Mouse (Mus musculus) monocyte, adult 2 months (primary cell): ENCODE measurements around the gene 6430628N08Rik.

ENCODE experiments used
- DNase-seq, 2 experiments: peaks; one replicate each; pipeline ENCODE4 v3.0.0; 2022; ENCODE audit warnings: low spot score in 2 of 2, low read depth in 1 of 2

Gene 6430628N08Rik

DNA sequence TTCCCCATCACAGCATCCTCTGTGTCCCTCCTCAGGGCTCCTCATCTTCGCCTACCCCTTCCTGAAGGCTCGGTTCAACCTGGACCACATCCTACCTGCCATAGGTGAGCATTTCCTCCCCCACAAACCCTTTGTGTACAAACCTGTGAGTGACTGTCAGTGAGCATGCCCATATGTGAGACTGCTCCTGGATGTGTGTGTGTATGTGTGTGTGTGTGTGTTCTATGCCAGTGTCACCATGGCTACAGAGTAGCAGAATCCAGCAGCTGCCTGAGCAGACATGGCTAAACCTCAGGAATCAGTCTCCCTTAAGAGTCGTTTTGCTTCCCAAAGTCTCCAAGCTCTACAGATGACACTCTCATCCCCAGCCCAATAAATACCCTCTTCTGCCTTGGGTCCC lies 4.6 kb upstream of the 6430628N08Rik start:
- DNase-seq, result no peak

DNA sequence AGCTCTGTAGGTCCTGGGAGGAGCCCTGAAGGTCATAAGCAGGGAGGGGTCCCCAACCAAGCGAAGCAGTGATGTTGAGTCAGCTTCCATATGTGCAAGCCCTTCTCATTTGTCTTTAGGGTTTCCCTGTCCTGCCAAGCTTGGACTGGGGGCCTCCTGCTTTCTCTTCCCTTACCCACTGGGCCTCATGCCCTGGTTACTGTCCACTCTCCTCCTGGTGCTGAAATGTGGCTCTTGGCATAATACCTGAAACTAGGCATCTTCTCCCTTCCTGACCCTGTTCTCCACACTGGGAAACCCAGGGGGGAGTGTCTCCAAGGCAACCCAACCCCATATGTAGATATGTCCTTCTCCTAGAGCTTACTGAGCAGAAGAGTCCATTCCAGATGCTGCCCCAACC lies 3.6 kb upstream of the 6430628N08Rik start:
- DNase-seq, result no peak

DNA sequence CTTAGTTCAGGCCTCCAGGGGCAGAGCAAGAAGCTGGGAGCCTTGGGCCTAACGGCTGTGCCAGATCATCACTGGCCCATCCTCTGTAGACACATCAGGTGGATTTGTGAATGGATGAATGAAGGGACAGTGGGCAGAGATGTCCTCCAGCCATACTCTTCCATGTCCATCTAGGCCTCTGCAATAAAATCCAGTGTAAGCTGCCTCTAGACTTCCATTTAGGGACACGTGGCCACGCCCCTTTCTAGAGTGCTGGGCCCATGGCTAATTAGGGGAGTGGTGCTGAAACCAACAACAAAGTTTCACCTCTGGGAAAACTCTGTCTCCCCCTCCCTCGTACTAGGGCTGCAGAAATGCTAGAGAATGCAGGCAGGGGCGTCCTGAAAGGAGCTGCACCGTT lies 399 bp upstream of the 6430628N08Rik start:
- DNase-seq, result no peak

DNA sequence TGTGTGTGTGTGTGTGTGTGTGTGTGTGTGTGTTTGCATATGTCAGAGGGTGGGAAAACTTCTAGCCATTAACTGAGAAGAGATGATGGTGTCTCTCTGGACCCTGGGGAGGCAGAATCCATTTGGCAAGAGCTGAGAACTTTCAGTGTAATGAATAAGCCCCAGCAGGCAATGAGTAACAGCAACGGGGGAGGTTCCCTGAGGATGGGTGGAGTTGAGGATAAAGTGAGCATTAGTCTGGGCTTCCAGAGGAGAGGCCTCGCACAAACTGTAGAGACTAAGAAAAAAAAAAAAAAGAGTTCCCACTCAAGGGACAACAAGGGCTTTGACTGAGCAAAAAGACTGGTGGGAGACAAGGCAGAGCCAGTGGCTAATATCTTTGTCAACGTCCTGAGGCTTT lies 3.8 kb downstream of the 6430628N08Rik start:
- DNase-seq, result no peak

DNA sequence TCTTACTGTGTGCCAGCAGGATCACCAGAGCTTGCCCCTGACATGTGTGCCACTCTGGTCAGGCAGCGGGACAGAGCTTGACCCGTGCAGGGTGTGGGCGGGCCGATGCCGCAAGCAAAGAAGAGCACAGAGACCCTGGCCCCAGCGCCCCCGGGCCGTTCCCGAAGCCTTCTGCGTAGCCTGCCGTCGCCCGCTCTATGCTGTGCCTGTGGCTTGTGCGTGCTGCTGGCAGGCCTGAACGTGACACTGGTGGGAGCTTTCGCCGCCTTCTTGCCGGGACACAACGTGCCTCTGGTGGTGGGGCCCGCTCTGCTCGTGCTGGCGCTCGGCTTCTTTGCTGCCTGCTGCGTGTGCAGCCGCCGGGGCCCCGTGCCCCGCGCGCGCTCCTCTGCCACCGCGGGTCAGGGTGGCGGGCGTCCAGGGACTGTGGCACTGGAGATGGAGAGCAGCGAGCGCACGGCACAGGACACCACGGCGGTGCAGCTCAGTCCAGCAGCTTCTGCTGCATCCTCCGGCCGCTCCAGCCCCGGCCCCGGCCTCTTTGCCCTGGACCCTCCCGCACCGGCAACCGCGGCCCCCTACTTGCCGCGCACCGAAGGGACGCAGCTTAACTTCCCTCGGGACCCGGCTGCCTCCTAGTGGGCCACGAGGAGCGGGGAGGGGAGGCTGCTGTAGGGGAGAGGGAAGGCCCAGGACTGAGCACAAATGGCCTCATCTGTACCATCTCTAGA lies 7.6 kb downstream of the 6430628N08Rik start:
- no peak for DNase-seq

DNA sequence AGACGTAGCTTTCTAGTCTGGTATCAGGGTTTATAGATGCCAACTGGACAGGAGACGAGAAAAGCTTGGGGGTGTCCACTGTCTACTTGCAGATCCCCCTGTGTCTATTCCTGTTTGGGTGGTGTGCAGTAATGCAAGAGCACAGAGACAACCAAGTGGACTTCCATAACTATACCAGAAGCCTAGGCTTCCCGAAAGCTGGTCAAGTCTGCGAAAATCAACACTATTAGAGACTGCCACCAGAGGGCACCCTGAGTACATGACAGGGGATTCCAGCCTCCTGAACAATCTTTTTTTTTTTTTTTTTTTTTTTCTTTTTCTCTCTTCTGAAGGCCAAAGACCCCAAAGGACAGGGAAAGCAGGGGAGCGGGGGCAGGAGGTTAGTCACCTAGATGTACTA lies 12.4 kb downstream of the 6430628N08Rik start:
- DNase-seq, result peak in 1 of 2 experiments; percentile 20

DNA sequence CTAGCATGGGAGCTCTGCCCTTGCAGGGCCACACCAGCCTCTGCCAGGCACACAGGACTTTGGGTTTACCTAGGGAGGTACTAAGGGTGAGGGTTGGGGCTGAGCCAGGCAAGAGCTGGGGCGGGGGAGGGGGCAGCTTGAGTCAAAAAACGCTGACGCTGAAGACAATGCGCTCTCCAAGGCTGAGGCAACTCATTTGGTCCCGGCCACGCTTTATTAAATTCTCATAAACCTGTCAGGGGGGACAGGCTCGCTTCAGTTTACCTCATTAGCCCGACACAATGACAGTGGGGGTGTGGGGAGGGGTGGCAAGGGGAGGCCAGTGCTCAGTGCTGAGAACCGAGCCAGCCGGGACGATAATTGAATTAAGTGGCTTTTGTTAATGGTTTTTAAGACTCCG lies 13.9 kb downstream of the 6430628N08Rik start:
- DNase-seq, result no peak

DNA sequence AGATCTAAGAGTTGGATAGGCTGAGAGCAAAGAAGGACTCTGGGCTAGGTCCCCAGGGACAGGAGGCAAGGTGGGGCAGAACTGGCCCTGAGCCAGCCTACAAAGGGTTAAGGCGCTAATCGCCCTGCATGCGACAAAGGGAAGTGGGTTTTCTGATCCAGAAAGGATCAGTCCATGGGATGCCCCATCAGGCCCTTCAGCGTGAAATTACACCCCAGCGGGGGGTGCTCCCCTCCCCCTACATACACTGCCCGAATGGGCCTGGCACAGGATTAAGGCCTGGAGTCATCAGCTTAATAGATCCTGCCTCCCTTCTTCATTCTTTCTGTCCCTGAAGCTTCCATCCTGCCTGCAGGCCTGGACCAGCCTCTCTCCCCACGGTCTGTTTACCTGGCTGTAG lies 15.2 kb downstream of the 6430628N08Rik start:
- DNase-seq, result no peak

DNA sequence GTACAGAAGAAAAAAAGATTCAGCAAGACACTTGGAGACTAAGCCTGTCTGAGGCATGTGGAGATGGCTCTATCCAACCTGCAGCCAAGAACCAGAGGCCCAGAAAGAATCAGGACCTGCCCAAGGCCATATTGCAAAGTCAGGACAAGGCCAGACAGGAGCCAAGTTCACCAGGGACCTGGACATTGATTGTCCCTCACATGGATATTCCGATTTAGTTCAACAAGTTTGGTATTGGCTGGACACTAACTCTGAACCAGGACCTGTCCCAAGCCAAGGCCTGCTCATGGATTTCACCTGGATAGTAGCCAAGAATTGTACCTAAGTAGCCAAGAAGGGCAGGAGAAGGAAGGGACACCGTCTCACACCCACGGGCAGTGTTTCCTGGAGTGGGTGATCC lies 16.3 kb downstream of the 6430628N08Rik start:
- DNase-seq, result no peak

DNA sequence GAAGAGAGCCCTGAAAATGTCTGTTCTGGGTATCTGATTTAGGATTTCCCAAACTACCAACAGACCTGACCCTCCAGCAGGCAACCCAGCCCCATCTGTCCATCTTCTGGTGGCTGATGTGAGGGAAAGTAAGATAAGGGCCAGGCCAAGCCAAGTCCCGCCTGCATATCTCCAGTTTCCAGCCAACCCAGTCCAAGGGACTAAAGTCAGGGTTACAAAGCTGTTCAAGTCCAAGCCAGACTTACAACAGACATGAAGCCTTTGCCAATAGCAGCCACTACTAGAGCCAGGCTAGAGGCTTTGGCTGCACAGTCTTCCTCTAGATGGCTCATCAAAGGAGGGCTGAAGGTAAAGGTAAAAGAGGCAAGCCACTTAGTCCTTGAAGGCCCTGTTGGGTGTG lies 17.5 kb downstream of the 6430628N08Rik start:
- DNase-seq, result no peak

DNA sequence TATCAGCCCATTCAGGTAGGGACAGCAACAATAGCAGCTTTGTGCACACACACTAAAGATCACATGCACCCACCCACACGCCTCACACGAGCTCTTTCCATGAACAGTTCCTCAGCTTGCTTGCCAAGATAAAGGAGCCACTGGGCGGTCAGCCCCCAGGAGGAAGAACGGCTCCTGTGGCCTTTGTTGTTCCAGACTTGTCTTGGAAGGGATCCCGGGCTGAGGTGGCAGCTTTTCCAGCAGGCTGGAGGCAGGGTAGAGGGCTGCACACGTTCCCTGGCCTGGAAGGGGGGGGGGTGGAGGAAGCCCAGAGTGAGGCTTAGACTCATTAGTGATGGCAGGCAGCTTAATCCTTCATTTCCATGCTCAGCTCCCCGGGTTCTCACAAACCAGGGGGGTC lies 18.2 kb downstream of the 6430628N08Rik start:
- DNase-seq, result no peak

DNA sequence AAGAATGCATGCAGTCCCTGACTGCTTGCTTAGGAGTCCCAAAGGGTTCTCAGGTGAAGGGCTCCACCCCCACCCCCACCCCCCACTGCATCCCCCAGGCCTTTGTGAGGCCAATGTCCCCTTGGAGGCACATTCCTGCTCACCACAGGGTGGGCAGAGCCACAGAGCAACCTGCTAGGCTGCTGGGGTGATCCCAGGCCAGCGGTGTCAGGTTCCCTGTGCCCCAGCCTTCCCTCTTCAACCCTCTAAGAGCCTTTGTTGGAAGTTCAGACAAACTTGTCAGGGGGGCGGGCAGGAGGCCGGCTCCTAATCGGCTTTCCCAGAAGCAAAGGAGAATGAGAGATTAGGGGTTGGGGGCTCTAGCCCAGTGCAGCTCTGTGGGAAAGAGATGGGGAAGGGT lies 21.1 kb downstream of the 6430628N08Rik start:
- no peak for DNase-seq

DNA sequence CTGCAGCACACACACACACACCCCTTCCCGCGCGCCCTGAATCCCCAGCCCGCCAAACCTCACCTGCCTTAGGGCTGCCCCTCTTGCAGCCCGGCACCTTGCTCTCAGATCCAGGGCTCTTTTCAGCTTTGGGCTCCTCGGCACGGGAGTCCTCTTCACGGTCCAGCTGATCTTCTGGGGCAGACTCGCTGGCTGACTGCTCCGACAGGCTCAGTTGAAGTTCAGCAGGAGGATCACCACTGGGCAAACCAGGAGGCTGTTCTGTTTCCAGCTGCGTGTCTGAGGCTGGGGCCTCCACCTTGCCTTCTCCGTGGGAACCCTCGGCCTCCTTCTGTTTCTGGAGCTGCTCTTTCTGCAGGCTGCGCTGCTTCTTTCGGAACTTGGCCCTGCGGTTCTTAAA lies 29.4 kb downstream of the 6430628N08Rik start:
- DNase-seq, result no peak

DNA sequence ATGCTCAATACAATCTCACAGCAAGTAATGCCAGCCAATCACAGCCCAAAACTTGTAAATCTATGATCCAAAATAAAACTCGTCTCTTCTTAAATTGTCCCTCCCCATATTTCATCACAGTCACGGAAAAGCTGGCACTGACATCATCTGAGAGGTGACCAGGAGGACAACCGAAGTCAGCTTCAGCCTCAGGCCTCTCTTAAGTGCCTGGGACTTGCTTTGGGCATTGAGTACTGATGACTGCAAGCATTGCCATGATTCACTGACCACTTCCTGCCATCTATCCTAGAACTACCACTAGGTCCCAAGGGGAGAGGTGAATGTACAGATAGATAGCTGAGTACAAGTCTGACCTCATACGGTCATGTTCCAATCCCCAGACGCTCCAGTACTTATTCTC lies 32.2 kb downstream of the 6430628N08Rik start:
- DNase-seq, result no peak

DNA sequence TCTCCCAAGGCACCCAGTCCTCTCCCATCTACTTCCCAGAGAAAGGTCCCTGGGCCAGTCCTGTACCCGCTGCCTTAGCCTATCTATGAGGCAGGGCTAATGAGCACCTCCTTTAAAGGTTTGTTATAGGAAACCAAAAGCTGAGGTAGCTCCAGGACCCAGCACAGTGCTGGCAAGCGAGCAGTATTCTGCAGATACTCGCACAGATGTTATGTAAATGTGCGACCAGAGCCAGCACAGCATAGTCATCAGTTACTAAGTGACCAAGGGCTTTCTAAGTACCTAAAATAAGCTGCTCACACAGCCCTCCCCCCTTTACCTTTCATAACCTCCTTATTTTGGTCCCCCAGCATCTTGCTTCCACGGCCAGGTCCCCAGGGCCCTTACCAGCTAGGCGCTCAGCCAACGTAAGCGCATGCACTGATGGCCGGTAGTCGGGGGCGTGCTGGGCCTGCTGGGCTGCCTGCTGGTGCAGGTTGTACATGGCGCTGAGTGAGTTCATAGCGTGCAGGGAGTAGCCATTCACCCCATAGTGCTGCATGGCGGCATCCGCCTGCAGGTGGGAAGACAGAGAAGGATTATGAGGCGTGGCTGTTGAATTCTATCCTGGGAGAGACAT lies 32.9 kb downstream of the 6430628N08Rik start:
- DNase-seq, result no peak

DNA sequence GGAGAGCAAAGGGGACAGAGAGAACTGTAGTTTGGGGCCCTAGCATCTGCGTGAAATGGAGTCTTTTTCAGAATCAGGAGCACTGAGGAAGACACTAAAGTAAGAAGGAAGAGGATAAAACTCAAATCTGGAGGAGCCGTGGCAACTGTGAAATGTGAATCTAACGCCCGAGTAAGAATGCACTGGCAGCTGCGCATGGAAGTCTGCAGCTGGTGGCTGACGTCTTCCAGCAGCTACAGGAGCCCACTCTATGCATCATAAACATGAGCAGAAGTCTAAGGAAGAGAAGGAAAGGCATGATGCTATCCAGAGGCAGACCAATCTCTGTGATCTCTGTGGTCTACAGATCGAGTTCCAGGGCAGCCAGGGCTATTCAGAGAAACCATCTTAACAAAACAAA lies 37.2 kb downstream of the 6430628N08Rik start:
- DNase-seq, result no peak

DNA sequence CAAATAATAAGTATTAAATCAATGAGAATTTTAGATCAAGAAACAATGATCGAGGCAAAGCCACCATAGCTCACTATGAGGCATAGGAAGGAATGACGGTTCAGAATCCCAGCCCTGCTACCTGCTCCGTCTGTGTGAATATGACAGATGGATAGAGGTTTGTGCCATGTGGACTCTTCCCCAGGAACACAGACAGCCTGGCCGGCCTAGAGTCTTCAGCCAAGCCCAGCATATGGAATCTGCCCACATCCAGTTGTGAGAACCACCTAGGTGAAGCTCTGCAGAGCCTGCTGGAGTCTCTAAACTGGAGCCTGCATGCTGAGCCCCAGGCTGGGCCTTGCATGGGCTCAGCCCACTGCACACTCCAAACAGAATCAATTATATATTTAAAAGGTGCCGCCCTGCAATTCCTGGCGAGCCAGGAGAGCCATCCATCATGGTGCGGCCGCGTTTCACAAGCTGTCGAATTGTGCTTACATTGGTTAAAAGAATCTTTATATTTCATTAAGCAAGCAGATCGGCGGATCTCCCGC lies 41.2 kb downstream of the 6430628N08Rik start:
- no peak for DNase-seq

DNA sequence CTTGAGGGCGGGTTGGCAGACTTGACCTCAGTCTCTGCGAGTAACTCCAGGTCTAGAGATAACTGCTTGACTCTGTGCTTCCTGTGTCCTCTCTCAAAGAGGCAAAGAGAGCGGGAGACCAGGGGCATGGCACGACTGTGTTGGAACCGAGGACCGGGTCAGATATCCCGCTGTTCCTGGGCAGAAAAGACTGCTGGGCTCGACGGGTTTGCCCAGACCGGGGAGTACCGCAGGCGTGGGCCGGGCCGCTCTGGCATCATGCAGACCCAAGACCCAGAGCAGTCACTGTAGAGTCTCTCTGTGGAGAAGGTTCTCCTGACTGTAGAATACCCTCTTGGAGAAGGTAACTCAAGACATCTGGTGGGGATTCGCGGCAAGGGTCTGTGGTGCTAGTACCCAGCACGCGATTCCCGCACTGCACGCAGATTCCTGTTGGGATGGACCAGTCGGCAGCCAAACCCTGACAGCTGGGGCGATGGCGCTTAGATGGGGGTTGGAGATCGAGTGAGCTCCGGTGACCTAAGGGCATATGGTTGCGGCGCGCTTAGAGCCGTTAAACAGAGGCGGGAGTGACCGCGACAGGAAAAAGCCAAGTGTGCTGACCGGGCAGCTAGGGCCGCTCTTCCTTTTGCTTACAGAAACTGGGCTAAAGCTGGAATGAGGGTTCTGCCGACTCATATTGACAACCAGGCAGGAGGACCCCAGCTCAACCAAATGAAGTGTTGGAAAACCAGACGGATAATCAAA lies 45.5 kb downstream of the 6430628N08Rik start:
- no peak for DNase-seq

DNA sequence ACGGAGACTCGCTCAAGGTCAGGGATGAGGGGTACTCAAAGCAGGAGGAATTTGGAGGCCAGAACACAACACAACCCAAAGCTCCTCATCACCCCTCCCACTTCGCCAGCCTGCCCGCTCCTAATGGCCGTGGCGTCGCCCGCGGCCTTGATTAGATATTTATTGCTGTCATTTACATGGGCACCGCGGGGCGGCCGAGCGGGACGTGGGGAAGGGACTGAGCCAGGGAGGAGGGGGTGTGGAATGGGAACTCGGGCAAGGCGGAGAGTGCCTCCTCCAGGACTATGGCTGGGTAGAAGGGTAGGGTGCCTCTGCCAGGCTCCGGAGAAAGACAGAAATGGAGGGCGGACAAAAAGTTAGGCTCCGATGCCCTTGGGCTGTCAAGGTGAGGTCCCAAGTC lies 46.2 kb downstream of the 6430628N08Rik start:
- no peak for DNase-seq

DNA sequence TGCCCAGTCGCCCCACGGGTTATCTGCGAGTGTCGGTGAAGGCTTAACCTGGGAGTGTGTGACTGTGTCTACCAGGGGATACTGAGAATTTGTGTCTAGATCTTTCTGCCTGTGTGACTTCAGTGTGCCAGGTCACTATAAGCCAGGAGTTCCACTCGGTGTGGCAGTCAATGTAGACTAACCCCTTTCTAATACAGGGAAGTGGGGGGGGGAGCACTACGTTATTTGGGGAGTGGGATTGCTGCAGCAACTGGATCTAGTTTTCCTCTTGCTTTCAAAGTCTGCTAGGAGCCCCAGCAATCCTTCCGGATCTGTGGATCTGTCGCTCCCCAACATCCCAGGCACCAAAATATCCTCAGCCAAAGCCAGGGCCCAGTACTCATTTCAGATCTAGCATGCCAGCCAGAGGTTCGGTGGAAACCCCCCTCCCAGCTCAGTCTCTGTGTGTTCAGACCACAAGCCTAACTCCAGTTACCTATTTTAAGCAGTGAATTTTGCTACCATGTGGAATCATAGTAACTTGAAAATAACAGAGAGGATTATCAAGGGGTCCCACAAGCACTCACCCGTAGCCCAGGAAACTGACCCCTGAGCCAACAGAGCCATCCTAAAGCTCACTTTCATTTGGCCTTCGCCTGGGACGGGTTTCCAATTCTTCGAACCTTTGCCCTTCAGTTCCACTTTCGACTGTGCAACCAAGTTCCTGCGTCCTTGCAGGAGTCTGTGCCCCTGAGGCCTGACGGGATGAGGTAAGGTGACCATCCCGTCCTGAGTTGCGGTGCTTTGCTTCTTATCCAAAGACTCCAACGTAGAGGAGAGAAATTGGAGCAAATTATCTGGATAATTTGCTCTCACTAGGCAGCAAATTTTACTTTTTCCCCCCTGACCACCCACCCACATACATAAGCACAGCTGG lies 46.9 kb downstream of the 6430628N08Rik start:
- DNase-seq, result no peak
